Mouse (Mus musculus): ENCODE results near the gene Efna4.

DNA sequence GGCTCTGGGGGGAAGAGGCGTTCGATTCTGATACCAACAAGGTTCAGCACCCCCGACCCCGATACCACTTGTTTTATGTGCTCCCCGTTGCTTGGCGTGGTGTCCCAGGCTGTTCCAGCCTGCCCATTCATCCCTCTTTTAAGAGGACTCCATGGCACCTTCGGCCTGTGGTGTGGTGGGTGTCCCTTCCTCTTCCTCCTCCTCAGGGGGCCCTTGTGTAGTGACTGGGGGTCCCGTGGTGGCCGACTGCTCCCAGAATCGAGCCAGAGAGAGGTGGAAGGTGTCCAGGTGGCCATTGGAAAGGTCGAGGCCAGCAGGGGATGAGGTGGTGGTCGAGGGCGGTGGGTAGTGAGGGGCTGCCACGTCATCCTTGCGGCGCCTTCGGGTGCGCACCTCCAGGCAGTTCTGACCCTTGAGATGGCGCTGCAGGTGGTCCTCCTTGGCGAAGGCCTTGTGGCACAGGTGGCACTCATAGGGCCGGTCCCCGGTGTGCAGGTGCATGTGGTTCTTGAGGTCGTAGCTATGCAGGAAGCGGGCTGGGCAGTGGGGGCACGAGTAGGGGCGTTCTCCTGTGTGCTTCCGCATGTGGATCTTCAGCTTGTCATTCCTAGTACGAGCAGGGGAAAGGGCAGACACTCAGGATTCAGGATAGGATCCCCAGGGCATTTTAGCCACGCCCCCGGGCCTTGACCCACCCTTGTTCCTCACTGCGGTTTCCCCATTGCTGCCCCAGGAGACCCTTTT lies 41.7 kb upstream of the Efna4 start:
- TF ChIP-seq CTCF (IDR thresholded peaks at IDR 0.05; ENCODE audit: low read depth) = no peak
- TF ChIP-seq EP300 (optimal IDR thresholded peaks at IDR 0.05) = no peak

Measured in stomach, postnatal 0 days (tissue).